Mouse (Mus musculus): Measurements from ENCODE around the gene Pfkm.

The Pfkm gene
- long read RNA-seq, experiment 1, transcript Pfkm-201 (23 exons, 2,879 nt): major isoform, 14 of 19 reads
- long read RNA-seq, experiment 1, partial matches to known transcripts: 4 of 19 reads
- long read RNA-seq, experiment 1, other reads (novel, unspliced or antisense): 1 of 19 reads
- long read RNA-seq, experiment 2, transcript Pfkm-201 (23 exons, 2,879 nt): major isoform, 6 of 14 reads
- long read RNA-seq, experiment 2, partial matches to known transcripts: 3 of 14 reads
- long read RNA-seq, experiment 2, other reads (novel, unspliced or antisense): 5 of 14 reads

GRCm38 (mm10) chr15:98092372-98093120, at the start of gene Pfkm:
TSS of gene Pfkm (plus strand) at chr15:98092589.
- intact Hi-C loops (cut with DNase I): no loop called here

DNA sequence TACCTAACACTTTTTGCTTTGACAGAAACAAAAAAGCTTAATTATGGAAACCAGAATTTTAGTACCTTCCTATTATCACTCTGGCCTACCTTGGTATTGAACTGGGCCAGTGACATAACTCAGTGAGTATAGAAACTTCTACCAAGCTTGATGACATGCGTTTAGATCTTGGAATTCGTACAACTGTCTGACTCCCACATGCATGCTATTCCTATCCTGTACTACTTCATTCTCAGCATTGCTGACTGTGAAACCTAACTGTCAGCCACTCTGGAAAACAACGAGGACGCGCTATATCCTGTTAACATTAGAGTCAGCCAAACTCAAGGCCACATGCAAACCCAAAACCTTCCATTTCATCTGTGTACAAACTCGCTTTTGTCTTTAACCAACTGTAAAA, 48.4 kb upstream of the Pfkm start:
- intact Hi-C loops (cut with DNase I): no loop called here

DNA sequence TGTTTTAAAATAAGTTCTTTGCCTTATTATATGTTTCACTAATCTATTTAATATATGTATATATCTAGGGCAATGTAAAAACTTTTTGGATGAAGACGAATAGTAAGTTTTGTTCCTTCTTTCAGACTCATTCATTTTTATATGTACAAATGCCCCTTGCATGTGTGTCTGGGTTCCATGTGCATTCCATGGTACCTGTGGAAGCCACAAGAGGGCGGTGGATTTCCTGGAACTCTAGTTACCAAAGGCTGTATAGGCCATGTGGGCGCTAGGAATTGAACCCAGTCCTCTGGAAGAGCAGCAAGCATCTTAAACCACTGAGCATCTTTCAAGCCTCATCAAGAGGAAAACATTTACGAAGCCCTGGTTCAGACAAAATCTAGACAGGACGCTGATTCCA, 48.0 kb upstream of the Pfkm start:
- intact Hi-C loops (cut with DNase I): no loop called here

DNA sequence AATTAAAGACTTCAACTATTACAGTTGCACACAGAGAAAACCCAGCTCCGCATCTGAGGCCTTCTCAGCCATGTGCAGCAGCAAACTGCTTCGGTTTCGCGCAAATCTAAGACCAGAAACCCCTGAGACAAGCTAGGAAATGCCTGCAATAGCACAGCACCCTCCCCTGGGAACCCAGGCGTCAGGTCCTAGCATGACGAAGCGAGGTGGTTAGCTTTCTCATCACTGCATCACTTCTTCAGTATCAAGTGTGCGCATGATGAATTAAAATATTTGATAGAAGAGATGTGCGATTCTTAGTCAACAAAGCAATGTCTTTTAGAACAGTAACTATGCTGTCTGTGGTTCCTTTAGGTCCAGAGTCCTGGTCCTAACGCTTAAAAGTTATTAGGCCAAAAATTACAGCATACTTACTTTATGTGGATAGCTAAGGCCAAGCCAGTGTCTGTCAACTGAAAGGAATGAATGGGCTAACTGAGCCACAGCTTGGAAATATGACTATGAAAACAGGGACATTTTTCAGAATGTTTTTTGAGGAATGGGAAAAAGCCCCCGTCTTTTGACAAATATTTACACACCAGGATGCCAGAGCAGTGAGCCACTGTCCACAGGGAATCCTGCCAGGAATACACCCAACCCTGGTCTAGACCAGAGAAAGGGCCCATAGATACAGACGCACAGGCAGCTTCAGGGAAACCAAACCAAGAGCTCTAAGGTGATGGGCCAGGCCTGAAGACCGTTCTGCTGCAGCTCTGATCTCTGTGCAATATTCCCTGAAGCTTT, 43.3 kb upstream of the Pfkm start:
- intact Hi-C loops (cut with DNase I): no loop called here

GRCm38 (mm10) chr15:98051685-98052084, 40.7 kb upstream of the Pfkm start:
- intact Hi-C loops (cut with DNase I): no loop called here

- intact Hi-C loops (cut with DNase I): no loop called here
These were observed 37.1 kb upstream of the Pfkm start for GRCm38 (mm10) chr15:98055246-98055645.

GRCm38 (mm10) chr15:98065881-98066280, 26.5 kb upstream of the Pfkm start:
- intact Hi-C loops (cut with DNase I): no loop called here

- intact Hi-C loops (cut with DNase I): no loop called here
These were observed 25.8 kb upstream of the Pfkm start for GRCm38 (mm10) chr15:98066602-98067001.

DNA sequence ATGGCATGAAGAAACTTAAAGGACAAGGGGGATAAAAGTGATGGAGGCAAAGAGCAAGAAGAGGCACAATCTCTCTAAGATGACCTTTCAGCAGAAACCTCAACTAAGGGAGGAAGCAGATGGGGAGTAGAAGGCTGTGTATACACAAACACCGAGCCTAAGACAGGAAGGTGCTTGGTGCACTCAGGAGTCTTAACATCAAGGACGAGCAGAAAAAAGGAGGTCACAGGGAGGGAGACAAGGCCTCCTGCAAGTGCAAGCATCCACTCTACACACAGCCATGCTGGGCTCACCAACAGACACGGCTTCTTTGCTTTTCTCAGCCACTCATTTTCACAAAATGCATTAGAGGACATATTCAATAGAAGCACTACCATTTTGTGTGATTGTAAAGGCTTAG, 24.9 kb upstream of the Pfkm start:
- intact Hi-C loops (cut with DNase I): no loop called here

DNA sequence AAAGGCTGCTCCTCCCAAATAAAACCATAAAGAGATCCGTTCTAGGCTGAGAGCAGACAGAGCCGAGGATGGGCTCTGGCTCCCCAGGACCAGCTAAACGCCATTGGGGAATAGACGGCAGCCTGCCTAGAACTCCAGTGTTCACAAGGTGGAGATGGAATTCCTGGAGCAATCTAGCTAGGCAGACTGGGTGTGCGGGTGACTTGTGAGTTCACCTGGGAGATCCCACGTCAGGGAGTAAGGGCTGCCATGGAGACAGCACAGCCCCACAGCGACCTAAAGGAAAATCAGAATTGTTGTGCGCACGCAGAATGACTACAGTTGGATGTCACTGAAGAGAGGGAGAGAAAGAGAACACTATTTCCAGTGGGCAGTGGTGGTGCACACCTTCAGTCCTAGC, 23.9 kb upstream of the Pfkm start:
- intact Hi-C loops (cut with DNase I): no loop called here

DNA sequence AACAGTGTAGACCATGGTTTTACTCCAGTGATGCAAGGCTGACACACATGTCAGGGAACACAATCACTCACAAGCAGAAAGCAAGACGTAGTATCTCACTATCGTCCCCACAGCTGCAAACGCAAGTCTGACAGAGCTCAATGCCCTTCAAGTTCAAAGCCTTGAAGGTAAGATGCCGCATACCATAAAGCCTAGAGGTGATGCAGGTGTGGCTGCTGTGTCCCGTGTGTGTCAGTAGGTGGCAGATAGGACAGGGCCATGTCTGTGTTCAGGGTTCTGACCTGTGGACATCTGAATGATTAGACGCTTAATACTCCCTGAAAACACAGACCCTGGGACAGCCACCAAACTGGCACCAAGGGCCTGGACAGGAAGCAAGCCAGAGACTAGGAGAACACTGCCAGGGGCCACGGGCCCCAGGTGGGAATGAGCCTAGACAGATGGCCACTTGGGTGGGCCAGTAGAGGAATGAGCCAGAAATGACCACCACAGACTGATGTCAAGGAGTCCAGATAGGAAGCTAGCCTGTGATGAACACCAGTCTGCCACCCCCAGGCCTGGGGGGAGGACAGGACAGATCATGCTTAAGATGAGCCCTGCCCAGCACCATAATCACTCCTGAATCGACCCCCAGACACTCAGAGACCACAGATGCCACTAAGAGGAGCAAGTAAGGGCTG, 22.7 kb upstream of the Pfkm start:
- intact Hi-C loops (cut with DNase I): no loop called here

DNA sequence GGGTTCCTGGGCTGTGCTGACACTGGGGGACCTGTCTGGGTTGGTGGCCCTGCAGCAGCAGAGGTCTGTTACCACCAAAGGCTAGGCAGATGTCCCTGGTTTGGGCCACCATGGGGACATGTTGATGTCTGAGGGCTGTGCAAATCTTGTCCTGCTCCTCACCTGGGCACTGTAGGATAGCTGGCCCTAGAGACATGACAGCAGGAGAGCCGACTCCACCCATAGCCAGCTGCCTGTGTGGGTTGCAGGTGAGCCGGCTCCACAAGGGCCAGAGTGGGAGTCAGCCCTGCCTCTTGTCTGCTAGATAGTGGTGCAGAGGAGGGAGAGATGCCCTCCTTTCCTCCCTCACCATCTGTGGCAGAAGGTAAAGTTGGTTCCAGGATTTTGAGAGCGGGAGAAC, 22.0 kb upstream of the Pfkm start:
- intact Hi-C loops (cut with DNase I): no loop called here

GRCm38 (mm10) chr15:98074521-98074920, 17.9 kb upstream of the Pfkm start:
- intact Hi-C loops (cut with DNase I): no loop called here

DNA sequence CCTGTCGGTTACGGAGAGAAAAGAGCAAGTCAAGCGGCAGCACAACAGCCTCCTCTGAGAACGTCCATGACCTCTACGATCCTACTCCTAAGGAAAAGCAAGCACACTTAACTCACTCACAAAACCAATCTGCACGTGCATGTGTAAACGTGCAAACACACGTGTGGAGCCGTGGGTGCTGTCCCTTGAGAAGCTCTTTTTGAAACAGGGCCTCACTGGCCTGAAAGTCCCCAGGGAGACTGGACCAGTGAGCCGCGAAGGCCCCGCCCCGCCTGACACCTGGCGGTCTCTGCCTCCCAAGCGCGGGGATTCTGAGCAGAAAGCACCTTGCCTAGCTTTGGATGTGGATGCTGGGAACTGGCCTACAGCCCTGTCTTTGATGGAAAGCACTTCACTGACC, 17.4 kb upstream of the Pfkm start:
- intact Hi-C loops (cut with DNase I): no loop called here

DNA sequence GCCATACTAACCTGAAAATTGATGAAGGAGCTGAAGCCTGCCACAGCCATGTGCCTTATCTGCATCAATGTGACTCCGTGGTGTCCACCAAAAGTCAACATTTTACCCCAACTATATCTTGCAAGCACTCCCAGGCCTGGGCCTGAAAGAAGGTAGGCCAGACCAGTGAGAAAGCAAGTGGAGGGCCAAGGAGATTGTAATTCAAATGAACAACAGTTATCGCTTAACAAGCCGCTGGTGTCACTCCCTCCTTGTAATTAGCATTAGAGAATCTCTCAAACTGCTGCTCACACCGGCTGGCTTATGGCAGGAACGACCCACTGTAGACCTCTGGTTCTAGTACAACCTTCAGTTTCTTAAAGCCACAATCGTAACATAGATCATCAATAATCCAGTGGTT, 15.5 kb upstream of the Pfkm start:
- intact Hi-C loops (cut with DNase I): no loop called here

- intact Hi-C loops (cut with DNase I): loop anchor here (5.0 to 10.0 kb wide), 3 partner anchors 63 to 306 kb away; no protein-coding TSS in a partner anchor
These were observed 3.5 kb upstream of the Pfkm start for GRCm38 (mm10) chr15:98088889-98089288.

GRCm38 (mm10) chr15:98089421-98090183, 2.8 kb upstream of the Pfkm start:
- intact Hi-C loops (cut with DNase I): loop anchor here (5.0 to 10.0 kb wide), 3 partner anchors 63 to 305 kb away; no protein-coding TSS in a partner anchor

DNA sequence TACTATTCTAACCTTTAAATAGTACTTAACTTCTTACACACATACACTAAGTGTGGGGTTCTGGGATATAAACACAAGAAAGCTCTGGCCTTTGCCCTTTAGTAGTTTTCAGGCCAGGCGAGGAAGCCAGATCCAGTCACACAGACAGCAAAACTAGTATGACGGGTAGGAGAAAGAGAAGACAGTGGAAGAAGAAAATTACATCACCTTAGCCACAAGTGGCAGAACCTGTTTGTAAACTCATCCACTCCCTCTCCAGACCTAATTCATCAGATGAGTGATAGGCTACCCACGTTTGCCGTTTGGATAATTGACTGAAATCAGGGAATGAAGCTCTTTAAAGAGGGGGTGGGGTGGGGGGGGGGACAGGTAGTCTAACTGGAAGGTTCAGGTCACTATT, 548 bp upstream of the Pfkm start:
- intact Hi-C loops (cut with DNase I): no loop called here

DNA sequence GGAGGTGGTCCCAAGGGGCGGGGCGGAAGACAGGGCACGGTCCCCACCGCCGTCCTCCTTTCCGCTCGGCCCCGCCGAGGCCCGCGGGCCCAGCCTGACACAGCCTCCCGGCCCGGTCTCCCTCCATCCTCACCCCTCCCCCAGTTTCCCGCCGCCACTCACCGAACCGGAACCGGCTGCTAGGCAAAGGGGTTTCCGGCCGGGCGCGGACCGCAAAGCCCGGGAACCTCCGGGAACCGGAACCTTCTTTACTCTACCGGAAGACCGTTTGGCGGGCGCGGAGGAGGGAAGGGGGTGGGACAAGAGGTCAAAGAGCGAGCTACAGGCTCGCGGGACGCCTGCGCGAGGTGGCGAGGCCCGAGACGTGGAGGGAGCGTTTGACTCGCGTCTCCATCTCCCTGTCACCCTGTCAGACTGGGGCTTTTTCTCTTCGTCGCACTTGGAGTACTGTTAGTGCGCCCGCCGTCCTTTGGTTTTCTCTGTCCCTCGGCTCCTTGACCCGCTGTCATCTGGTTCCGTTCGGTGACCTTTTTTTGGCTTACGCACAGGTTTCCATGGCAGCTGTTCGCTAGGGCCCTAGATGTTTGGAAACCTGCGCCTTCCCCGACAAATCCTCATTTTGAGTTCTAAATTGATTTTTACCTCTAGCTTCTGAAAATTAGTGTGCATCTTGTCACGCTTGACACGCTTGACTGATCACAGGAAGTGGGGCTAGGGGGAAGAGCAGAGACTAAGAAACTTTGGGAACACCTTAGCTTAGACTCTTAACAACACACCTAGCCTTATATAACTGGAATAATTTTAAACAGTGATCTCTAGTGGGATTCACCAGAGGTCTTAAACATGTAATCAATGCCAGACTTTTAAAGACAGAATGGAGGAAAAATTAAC, 977 bp downstream of the Pfkm start, which contains the start of gene Senp1:
Gene Senp1, minus strand, starts transcription at position 624 of the 891 bp plus-strand sequence.
- intact Hi-C loops (cut with DNase I): no loop called here

DNA sequence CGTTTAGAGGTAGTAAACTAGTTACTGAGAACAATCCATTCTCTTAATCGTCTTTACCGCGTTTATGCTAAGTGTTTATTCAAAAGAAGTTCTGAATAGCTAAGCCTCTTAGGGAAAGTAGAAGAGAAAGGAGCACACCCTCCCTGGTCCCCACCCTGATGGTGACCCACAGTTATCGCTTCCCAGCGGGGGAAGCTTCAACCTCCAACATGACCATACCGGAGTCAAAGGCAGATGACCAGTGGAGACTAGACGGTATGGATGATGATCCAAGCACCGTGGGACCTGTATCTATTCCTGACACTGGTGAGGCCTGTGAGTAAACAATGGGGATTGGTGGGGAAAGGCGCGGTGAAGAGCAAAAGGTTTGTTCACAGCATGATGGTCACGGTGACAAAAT, 2.5 kb downstream of the Pfkm start:
- intact Hi-C loops (cut with DNase I): no loop called here
